Mouse (Mus musculus) G1E (cell line): ENCODE results near the gene Mroh3. TPM values are rescaled to one million over a fixed set of nuclear protein-coding genes. Genes with fewer than 3 reads are reported as not detected.

Experiments
- ATAC-seq: 2 replicates; pipeline ENCODE4 v1.8.0; 2016; ENCODE audit warnings: mild to moderate bottlenecking; ENCODE audit not compliant: insufficient number of reproducible peaks, poor library complexity, low FRiP score, severe bottlenecking; ENCODE audit errors: extremely low read depth
- DNase-seq: peaks from one replicate; pipeline ENCODE4 v3.0.0; 2012; ENCODE audit warnings: low spot score
- H3K27me3 ChIP-seq: 2 replicates; pipeline ENCODE4 v1.6.1; 2012; ENCODE audit warnings: mild to moderate bottlenecking, low read length, inconsistent platforms; ENCODE audit not compliant: insufficient read depth
- H3K36me3 ChIP-seq: replicated peaks from 2 replicates; pipeline ENCODE3; 2012; ENCODE audit warnings: mild to moderate bottlenecking, inconsistent platforms
- H3K4me1 ChIP-seq: 2 replicates; pipeline ENCODE4 v1.6.1; 2012; ENCODE audit warnings: low read depth, low read length, inconsistent platforms, mixed read lengths; ENCODE audit not compliant: insufficient read depth
- H3K4me3 ChIP-seq: 2 replicates; pipeline ENCODE4 v1.5.1; 2012; ENCODE audit warnings: low read depth, mild to moderate bottlenecking, inconsistent platforms, low read length, moderate library complexity, mixed read lengths
- H3K9me3 ChIP-seq: replicated peaks from 2 replicates; pipeline ENCODE4 v1.6.1; 2012; ENCODE audit warnings: inconsistent platforms
- CTCF ChIP-seq: IDR thresholded peaks from 2 replicates; pipeline ENCODE4 v1.5.1; 2012; ENCODE audit warnings: low read depth, low read length, inconsistent platforms, mixed read lengths
- GATA1 ChIP-seq: IDR thresholded peaks from 2 replicates; pipeline ENCODE4 v1.6.1; 2012; ENCODE audit warnings: borderline replicate concordance, low read length, inconsistent platforms, mixed read lengths
- GATA2 ChIP-seq: IDR thresholded peaks from 2 replicates; pipeline ENCODE4 v1.6.1; 2012; ENCODE audit warnings: low read depth, low read length, inconsistent platforms, borderline replicate concordance
- POLR2AphosphoS5 ChIP-seq: IDR thresholded peaks from 2 replicates; pipeline ENCODE4 v1.6.1; 2012; ENCODE audit warnings: low read depth, low read length, inconsistent platforms; ENCODE audit not compliant: insufficient replicate concordance
- TAL1 ChIP-seq: conservative IDR thresholded peaks from 2 replicates; pipeline ENCODE4 v1.6.1; 2012; ENCODE audit warnings: low read depth, low read length, inconsistent platforms, mixed read lengths
- polyA plus RNA-seq: library from polyadenylated mRNA; stranded (reverse); fragments of >175 nt; gene quantifications from 2 replicates; pipeline ENCODE4 v1.2.3, GENCODE M21; 2012
- total RNA-seq, 2 experiments: library from RNA; stranded (forward) in 1 of 2; stranded (reverse) in 1 of 2; fragments of 200-1000 nt in 1 of 2; fragments of >200 nt in 1 of 2; fragmentation: Nextera tagmentation in 1 of 2; gene quantifications; 2 replicates each; pipeline ENCODE4 v1.2.3; 2014 to 2017

Mroh3 gene
- total and polyA plus RNA-seq, 3 experiments = 0.27 TPM; not detected in 2

DNA sequence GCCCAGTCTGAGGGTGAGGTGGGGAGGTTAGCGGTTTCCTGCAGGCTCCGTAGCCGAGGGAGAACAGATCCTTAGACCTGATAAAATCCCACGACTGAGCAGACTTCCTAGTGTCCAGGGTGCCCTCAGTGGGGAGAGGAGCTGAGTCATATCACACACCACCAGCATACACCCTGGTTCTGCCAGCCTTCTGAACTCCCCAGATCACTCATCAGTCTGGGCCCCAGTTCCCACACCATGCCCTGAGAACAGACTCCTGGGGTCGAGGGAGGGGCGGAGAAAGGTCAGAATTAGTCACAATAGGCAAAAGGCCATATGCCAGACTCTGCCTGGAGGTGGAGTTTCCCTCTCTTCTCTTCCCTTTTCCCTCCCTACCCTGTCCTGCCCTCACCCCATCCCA is 42.5 kb upstream of the Mroh3 start:
- Histone ChIP-seq H3K36me3 (no peaks in the 10 kb centered on the region), H3K9me3 (peaks cover 8% of the 10 kb centered on the region), H3K4me3 (peak overlapping the region; percentile 34; the same call in 1 of the 2 replicates), H3K4me1 (peaks cover 49% of the 10 kb centered on the region), H3K27me3 (peaks cover 27% of the 10 kb centered on the region)
- DNase-seq = peak; percentile 61
- TF ChIP-seq TAL1 = no peak
- peak; percentile 89 for ATAC-seq

DNA sequence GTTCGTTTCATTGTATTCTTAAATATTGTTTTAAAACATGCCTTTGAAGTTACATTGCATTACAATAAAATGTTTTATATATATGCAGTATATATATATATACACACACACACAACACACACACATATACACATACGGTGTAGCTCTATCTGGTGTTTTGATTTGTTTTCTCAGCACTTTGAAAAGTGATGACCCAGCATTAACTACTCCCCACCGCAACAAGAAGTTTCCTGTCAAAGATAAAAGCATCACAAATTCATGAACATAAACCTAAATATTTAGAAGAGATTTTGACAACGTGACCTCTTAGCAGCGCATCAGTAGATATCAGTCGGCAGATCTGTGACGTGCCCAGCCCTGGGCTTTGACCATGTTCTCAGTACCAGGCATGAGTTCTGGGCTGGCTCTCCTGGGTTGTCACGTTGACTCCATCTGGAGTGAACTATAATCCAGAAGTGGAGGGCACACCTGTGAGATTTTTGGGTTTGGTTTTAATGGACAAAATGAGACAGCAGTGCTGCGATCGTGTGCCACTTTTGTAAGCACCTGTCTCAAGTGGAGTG is 42.0 kb upstream of the Mroh3 start:
- peaks cover 21% of the 10 kb centered on the region for H3K27me3 ChIP-seq
- ATAC-seq (no peak), DNase-seq (no peak)
- H3K9me3 ChIP-seq = peaks cover 2% of the 10 kb centered on the region
- peaks cover 54% of the 10 kb centered on the region for H3K4me1 ChIP-seq
- no peaks in the 10 kb centered on the region for H3K36me3 ChIP-seq
- TF ChIP-seq TAL1 = no peak
- TF ChIP-seq POLR2AphosphoS5 = no peak
- no peak for TF ChIP-seq CTCF
- TF ChIP-seq GATA2 = no peak
- TF ChIP-seq GATA1 = no peak
- peak overlapping the region; percentile 34; the same call in 1 of the 2 replicates for H3K4me3 ChIP-seq

DNA sequence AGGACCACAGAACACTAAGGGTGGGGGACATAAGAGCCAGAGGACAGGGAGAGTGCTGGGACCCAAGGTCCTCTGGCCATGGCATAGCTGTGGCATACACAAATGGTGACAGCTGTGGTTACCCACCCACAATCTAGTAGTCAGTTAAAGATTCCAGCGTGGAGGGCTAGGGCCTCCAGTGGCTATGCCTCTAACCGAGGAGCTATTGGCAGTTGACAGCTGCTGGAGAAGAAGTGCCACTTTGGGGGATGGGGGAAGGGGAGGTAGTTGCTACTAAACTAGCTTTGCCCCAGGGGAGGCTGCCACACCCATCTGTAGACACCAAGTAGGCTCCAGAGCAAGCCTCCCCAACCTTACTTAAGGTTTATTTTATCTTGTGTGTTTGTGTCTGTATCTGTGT is 40.8 kb upstream of the Mroh3 start:
- Histone ChIP-seq H3K27me3 (peaks cover 16% of the 10 kb centered on the region), H3K4me3 (no peak overlapping the region; the same call in 1 of the 2 replicates), H3K4me1 (peaks cover 55% of the 10 kb centered on the region), H3K36me3 (no peaks in the 10 kb centered on the region), H3K9me3 (no peaks in the 10 kb centered on the region)
- ATAC-seq (peak; percentile 29; the same call in 1 of the 2 replicates), DNase-seq (no peak)
- no peak for TF ChIP-seq CTCF
- no peak for TF ChIP-seq GATA1
- TF ChIP-seq POLR2AphosphoS5 = no peak
- no peak for TF ChIP-seq TAL1

DNA sequence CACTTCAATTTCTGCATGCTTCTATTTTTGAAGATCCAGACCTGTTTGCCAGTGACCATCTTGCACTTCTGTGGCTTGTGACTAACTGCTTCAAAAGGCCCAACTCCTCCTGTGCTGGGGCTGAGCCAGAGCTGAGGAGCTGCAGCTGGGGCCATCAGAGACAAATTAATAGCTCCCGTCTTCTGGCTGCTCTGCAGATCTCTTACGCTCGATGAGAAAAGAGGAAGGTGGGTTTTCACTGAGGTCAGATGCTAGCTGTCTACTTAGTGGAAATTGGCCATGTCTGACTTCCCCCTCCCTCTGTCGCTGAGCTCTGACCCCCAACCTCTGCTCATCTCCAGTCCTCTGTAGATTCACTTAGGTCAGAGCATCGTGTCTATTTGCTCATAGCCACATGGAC is 37.0 kb upstream of the Mroh3 start:
- Histone ChIP-seq H3K36me3 (no peaks in the 10 kb centered on the region), H3K9me3 (no peaks in the 10 kb centered on the region), H3K4me3 (no peak overlapping the region), H3K27me3 (peaks cover 23% of the 10 kb centered on the region), H3K4me1 (peaks cover 26% of the 10 kb centered on the region)
- DNase-seq (peak; percentile 57), ATAC-seq (no peak; the same call in 1 of the 2 replicates)
- no peak for TF ChIP-seq GATA1

DNA sequence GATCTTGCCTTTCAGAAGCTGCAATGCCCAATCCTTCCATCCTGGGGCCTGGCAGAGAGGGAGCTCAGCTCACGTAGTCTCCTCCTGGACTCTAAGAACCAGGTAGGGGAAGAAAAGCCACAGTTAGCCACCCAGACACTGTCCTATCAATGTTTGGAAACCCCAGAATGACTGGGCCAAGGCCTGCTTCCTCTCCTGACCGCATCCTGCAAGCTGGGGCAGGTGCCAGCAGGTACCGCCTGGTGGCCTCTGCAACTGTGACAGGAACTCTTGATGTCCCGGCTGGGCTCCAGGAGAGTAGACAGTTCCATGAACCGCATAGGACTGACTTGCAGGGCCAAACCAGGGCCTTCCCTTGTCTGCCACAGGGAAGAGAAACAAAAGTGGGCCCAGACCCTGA is 34.8 kb upstream of the Mroh3 start:
- Histone ChIP-seq H3K4me3 (no peak overlapping the region), H3K27me3 (peaks cover 24% of the 10 kb centered on the region), H3K4me1 (peaks cover 13% of the 10 kb centered on the region), H3K36me3 (no peaks in the 10 kb centered on the region), H3K9me3 (no peaks in the 10 kb centered on the region)
- TF ChIP-seq CTCF (no peak), GATA2 (no peak), TAL1 (no peak), POLR2AphosphoS5 (no peak), GATA1 (no peak)
- ATAC-seq (no peak), DNase-seq (no peak)

DNA sequence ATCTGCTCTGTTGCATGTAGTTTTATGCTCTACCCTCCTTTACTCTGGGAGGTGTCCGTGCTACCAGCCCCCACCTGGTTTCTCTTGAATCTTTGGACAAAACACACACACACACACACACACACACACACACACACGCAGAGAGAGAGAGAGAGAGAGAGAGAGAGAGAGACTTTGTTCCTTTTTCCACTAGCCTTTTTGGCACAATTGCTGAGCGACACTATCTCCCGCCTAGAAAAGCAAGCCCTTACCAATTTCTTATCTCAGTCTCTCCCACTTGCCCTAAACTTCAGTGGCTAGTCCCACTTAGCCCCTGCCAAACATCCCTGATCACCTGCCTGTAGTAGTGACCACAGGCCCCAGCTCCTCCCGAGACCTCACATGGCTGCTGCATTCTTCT is 31.8 kb upstream of the Mroh3 start:
- no peak for ATAC-seq
- no peak for DNase-seq
- TF ChIP-seq POLR2AphosphoS5 (no peak), TAL1 (no peak), CTCF (no peak)
- Histone ChIP-seq H3K9me3 (no peaks in the 10 kb centered on the region), H3K4me1 (peaks cover 2% of the 10 kb centered on the region; the same call in 1 of the 2 replicates), H3K4me3 (no peak overlapping the region), H3K27me3 (peaks cover 39% of the 10 kb centered on the region), H3K36me3 (no peaks in the 10 kb centered on the region)

DNA sequence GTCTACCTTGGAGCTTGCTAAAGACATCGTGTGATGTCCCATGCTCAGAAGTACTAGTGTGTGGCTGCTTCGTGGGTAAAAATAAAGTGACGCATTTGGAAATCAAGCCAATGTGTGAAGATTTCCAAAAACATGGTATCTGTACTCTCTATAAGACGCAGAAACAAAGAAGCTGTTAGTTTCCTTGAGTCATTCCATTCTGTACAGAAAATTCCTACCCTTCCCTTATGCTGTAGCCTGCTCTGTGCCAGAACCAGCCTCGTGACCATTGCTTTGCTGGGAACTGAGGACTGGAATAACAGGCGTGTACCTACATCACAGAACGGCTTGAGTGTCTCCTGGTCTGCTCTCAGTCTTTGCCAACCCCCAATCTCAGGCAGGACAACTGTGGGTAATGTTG is 29.2 kb upstream of the Mroh3 start:
- ATAC-seq (no peak), DNase-seq (no peak)
- Histone ChIP-seq H3K27me3 (peaks cover 30% of the 10 kb centered on the region), H3K4me1 (peaks cover 3% of the 10 kb centered on the region), H3K36me3 (no peaks in the 10 kb centered on the region), H3K9me3 (no peaks in the 10 kb centered on the region), H3K4me3 (no peak overlapping the region)
- TF ChIP-seq CTCF = no peak
- no peak for TF ChIP-seq GATA2
- TF ChIP-seq GATA1 = no peak
- no peak for TF ChIP-seq POLR2AphosphoS5
